Mouse (Mus musculus): ENCODE measurements at regions not wholly inside any gene's neighbourhood (a gene's known extent, or its start where the extent isn't known, plus 50 kb on each side); places are given as distances from the start of the nearest gene placed in this dataset.

DNA sequence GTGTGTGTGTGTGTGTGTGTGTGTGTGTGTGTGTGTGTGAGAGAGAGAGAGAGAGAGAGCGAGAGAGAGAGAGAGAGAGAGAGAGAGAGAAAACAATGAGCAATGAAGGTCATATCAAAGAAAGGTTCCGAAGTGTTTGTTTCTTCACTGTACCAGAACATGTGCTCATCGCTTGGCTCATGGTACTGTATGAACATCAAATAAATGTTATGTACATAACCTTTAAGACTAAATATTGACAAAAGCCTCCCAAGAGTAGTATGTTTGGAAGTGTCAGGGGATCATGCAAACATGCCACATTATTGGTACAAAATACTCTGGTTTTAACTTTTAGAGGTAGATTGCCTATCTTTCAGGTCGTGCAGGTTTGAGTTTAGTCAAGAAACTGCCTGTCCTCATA lies 275.3 kb upstream of the Clnk start:
- DNase-seq (ENCODE audit: low spot score): no peak

DNA sequence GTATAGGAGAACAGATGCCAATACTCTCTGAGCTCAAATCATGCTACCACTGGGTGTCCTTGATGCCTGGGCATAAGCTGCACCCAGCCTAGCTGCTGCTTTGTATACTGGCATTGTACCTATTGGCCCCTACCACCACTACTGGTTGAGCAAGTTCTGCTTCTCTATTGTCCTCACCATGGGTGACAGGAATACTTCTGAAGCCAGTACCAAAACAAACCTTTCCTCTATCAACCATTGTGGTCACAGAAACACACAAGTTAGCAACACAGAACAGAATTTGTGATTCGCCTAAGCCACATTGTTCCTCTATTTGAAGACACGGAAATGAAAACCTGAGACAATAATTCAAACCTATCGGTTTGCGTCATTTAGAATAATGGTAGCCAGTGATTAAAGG lies 274.3 kb upstream of the Clnk start:
- Histone ChIP-seq H3K4me3 (replicated peaks; ENCODE audit: low read length) (no peak overlapping the region), H3K9ac (ENCODE audit: low read depth, low read length, severe bottlenecking) (no peak overlapping the region), H3K27me3 (ENCODE audit: control insufficient read depth, insufficient read depth, low read length) (no peaks in the 10 kb centered on the region), H3K4me1 (ENCODE audit: control insufficient read depth, insufficient read depth, low read length) (no peaks in the 10 kb centered on the region), H3K4me2 (replicated peaks; ENCODE audit: low read depth, low read length, severe bottlenecking) (no peak overlapping the region), H3K27ac (replicated peaks; ENCODE audit: low read depth, low read length) (no peak overlapping the region), H3K9me3 (ENCODE audit: control insufficient read depth, low read length) (no peaks in the 10 kb centered on the region), H3K36me3 (ENCODE audit: control insufficient read depth, insufficient read depth, low read length) (no peaks in the 10 kb centered on the region)
- no peak for TF ChIP-seq POLR2A (IDR thresholded peaks at IDR 0.05; ENCODE audit: borderline replicate concordance, extremely low read depth, insufficient read depth, insufficient read length)
- no peak for DNase-seq (ENCODE audit: low spot score)
- ATAC-seq (ENCODE audit: low FRiP score, low read depth): no peak
- WGBS: 93% methylated on average over 4 of the region's 4 CpGs

More for the DNA sequence above, 275.3 kb upstream of the Clnk start:
- TF ChIP-seq POLR2A (IDR thresholded peaks at IDR 0.05; ENCODE audit: borderline replicate concordance, extremely low read depth, insufficient read depth, insufficient read length): no peak
- no peaks in the 10 kb centered on the region for H3K9me3 ChIP-seq (ENCODE audit: control insufficient read depth, low read length)
- ATAC-seq (ENCODE audit: low FRiP score, low read depth): no peak
- WGBS: 88% methylated on average over 4 of the region's 4 CpGs
- no peaks in the 10 kb centered on the region for H3K4me1 ChIP-seq (ENCODE audit: control insufficient read depth, insufficient read depth, low read length)
- no peak overlapping the region for H3K27ac ChIP-seq (replicated peaks; ENCODE audit: low read depth, low read length)
- H3K36me3 ChIP-seq (ENCODE audit: control insufficient read depth, insufficient read depth, low read length): no peaks in the 10 kb centered on the region
- H3K4me2 ChIP-seq (replicated peaks; ENCODE audit: low read depth, low read length, severe bottlenecking): no peak overlapping the region
- H3K27me3 ChIP-seq (ENCODE audit: control insufficient read depth, insufficient read depth, low read length): no peaks in the 10 kb centered on the region
- H3K4me3 ChIP-seq (replicated peaks; ENCODE audit: low read length): no peak overlapping the region
- H3K9ac ChIP-seq (ENCODE audit: low read depth, low read length, severe bottlenecking): no peak overlapping the region

DNA sequence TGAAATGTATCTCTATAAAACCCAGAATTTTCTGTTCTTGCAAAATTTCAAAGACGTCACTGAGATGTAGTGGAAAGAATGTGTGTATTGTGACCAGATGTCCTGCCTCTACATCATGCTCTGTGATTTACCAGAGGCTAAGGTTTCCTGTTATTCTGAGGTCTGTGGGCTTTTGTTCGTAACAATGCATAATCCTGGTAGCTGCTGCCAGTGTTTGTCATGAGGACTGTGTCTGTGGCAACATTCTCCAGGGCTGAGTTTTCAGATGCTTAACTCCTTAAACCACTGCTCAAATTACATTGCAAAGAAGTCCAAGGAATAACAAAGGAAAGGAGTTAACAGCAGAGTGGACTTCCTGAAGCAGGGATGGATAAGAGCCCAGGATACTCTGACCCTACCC lies 269.0 kb upstream of the Clnk start:
- Histone ChIP-seq H3K27me3 (ENCODE audit: control insufficient read depth, insufficient read depth, low read length) (no peaks in the 10 kb centered on the region), H3K4me3 (replicated peaks; ENCODE audit: low read length) (no peak overlapping the region), H3K9ac (ENCODE audit: low read depth, low read length, severe bottlenecking) (no peak overlapping the region), H3K4me1 (ENCODE audit: control insufficient read depth, insufficient read depth, low read length) (peaks cover 12% of the 10 kb centered on the region; the same call in 1 of the 2 replicates), H3K27ac (replicated peaks; ENCODE audit: low read depth, low read length) (no peak overlapping the region), H3K9me3 (ENCODE audit: control insufficient read depth, low read length) (no peaks in the 10 kb centered on the region), H3K36me3 (ENCODE audit: control insufficient read depth, insufficient read depth, low read length) (no peaks in the 10 kb centered on the region), H3K4me2 (replicated peaks; ENCODE audit: low read depth, low read length, severe bottlenecking) (no peak overlapping the region)
- TF ChIP-seq POLR2A (IDR thresholded peaks at IDR 0.05; ENCODE audit: borderline replicate concordance, extremely low read depth, insufficient read depth, insufficient read length): no peak
- ATAC-seq (ENCODE audit: low FRiP score, low read depth) (peak; percentile 79), DNase-seq (ENCODE audit: low spot score) (peak; percentile 65)
- 27% methylated on average over 2 of the region's 2 CpGs for WGBS

DNA sequence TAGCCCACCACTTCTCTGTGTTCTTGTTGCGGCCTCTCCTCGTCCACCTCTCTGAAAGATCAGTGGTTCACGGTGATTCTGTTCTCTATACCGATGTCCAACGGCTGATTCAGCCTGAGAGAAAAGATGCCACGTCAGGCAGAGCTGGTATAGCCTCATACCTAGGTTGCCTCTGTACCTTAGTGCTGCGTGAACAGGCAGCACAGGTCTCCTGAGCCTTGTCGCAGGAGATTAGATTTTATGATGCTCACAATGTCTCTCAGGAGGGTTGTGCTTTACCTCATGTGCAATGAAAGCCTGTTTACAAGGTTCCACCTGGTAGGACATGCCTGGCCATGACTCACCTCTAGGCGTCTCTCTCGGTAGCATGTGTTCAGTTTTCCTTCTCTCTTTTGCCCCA lies 267.6 kb upstream of the Clnk start:
- DNase-seq (ENCODE audit: low spot score) (no peak), ATAC-seq (ENCODE audit: low FRiP score, low read depth) (no peak)
- no peaks in the 10 kb centered on the region for H3K27me3 ChIP-seq (ENCODE audit: control insufficient read depth, insufficient read depth, low read length)
- no peak overlapping the region for H3K9ac ChIP-seq (ENCODE audit: low read depth, low read length, severe bottlenecking)
- no peak for TF ChIP-seq POLR2A (IDR thresholded peaks at IDR 0.05; ENCODE audit: borderline replicate concordance, extremely low read depth, insufficient read depth, insufficient read length)
- H3K4me3 ChIP-seq (replicated peaks; ENCODE audit: low read length): no peak overlapping the region
- H3K9me3 ChIP-seq (ENCODE audit: control insufficient read depth, low read length): no peaks in the 10 kb centered on the region
- 59% methylated on average over 10 of the region's 10 CpGs for WGBS
- no peak overlapping the region for H3K27ac ChIP-seq (replicated peaks; ENCODE audit: low read depth, low read length)
- no peak overlapping the region for H3K4me2 ChIP-seq (replicated peaks; ENCODE audit: low read depth, low read length, severe bottlenecking)
- no peaks in the 10 kb centered on the region for H3K36me3 ChIP-seq (ENCODE audit: control insufficient read depth, insufficient read depth, low read length)
- H3K4me1 ChIP-seq (ENCODE audit: control insufficient read depth, insufficient read depth, low read length): peaks cover 12% of the 10 kb centered on the region; the same call in 1 of the 2 replicates

DNA sequence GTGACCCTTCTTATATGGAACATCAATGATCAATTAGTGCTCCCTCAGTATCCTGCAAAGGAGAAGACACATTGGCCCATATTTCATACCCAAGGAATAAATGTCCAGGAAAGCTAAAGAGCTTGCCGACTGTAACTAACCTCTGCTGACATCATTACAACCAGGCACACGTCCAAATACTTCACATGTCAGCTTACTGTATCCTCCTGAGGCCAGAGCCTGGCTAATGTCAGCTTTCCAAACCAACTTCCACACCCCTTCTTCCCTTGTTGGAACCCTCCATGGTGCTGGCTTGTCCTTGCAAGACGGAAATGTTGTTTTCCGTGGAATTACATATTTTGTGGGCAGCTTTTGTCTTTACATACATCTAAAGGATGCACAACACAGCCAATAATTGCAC lies 267.0 kb upstream of the Clnk start:
- ATAC-seq (ENCODE audit: low FRiP score, low read depth) (no peak), DNase-seq (ENCODE audit: low spot score) (peak; percentile 56)
- H3K4me3 ChIP-seq (replicated peaks; ENCODE audit: low read length): no peak overlapping the region
- H3K4me2 ChIP-seq (replicated peaks; ENCODE audit: low read depth, low read length, severe bottlenecking): no peak overlapping the region
- H3K27ac ChIP-seq (replicated peaks; ENCODE audit: low read depth, low read length): no peak overlapping the region
- peaks cover 12% of the 10 kb centered on the region; the same call in 1 of the 2 replicates for H3K4me1 ChIP-seq (ENCODE audit: control insufficient read depth, insufficient read depth, low read length)
- 49% methylated on average over 4 of the region's 4 CpGs for WGBS
- no peak overlapping the region for H3K9ac ChIP-seq (ENCODE audit: low read depth, low read length, severe bottlenecking)
- no peaks in the 10 kb centered on the region for H3K9me3 ChIP-seq (ENCODE audit: control insufficient read depth, low read length)
- no peaks in the 10 kb centered on the region for H3K27me3 ChIP-seq (ENCODE audit: control insufficient read depth, insufficient read depth, low read length)
- no peaks in the 10 kb centered on the region for H3K36me3 ChIP-seq (ENCODE audit: control insufficient read depth, insufficient read depth, low read length)
- no peak for TF ChIP-seq POLR2A (IDR thresholded peaks at IDR 0.05; ENCODE audit: borderline replicate concordance, extremely low read depth, insufficient read depth, insufficient read length)

DNA sequence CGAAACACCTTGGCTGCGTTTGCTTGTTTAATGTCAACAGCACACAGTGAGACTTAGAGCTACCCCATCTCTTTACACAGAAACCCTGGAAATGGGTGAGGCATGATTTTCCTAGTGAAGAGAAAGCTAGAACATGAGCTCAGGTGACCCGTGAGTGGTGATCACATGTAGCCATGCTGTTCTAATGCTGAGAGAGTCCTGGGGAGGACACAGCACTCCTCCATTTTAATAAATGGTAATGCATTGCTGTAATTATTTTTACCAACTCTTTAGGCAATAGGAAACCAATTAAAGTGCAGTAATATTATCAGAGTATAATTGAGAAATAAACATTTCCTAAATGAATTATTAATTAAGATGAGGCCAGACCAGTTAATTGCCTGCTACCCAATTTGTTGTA lies 261.8 kb upstream of the Clnk start:
- H3K9ac ChIP-seq (ENCODE audit: low read depth, low read length, severe bottlenecking): no peak overlapping the region
- TF ChIP-seq POLR2A (IDR thresholded peaks at IDR 0.05; ENCODE audit: borderline replicate concordance, extremely low read depth, insufficient read depth, insufficient read length): no peak
- 88% methylated on average over 3 of the region's 3 CpGs for WGBS
- no peaks in the 10 kb centered on the region for H3K27me3 ChIP-seq (ENCODE audit: control insufficient read depth, insufficient read depth, low read length)
- no peaks in the 10 kb centered on the region for H3K4me1 ChIP-seq (ENCODE audit: control insufficient read depth, insufficient read depth, low read length)
- no peak for ATAC-seq (ENCODE audit: low FRiP score, low read depth)
- H3K9me3 ChIP-seq (ENCODE audit: control insufficient read depth, low read length): no peaks in the 10 kb centered on the region
- no peak overlapping the region for H3K4me2 ChIP-seq (replicated peaks; ENCODE audit: low read depth, low read length, severe bottlenecking)
- DNase-seq (ENCODE audit: low spot score): no peak
- H3K36me3 ChIP-seq (ENCODE audit: control insufficient read depth, insufficient read depth, low read length): no peaks in the 10 kb centered on the region
- no peak overlapping the region for H3K4me3 ChIP-seq (replicated peaks; ENCODE audit: low read length)
- no peak overlapping the region for H3K27ac ChIP-seq (replicated peaks; ENCODE audit: low read depth, low read length)
